Mouse (Mus musculus): ENCODE results near the gene Spock2. TPM values are rescaled to one million over a fixed set of nuclear protein-coding genes. Genes with fewer than 3 reads are reported as not detected.
"Not testable (repeated sequence)": the region's sequence is repeated elsewhere in the genome, so short reads cannot be mapped to it uniquely, and the experiment has no call there.

The Spock2 gene
- total RNA-seq, 2 experiments from 2014 or later, result not detected

DNA sequence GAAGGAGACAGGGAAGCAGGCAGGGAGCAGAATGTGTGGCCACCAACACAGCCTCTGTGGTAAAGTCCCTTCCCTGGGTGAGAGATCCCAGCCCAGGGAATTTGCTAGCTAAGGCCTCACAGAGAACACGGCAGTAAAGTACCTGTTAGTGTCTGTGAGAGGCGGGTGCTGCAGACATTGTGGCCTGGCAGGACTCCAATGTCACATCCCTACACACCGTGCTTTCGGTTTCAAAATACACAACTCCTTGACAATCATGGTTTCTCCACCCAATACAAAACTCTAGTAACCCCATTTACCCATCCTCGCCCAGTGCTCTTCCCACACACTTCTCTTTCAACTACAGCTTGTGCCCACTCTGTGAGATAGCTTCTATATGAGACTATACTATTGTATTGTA lies 32.7 kb downstream of the Spock2 start:
- no peak for ATAC-seq (replicated peaks; ENCODE audit: low FRiP score, poor library complexity, severe bottlenecking)

GRCm38 (mm10) chr10:60140751-60141150 lies 34.7 kb downstream of the Spock2 start:
- no peak for ATAC-seq (replicated peaks; ENCODE audit: low FRiP score, poor library complexity, severe bottlenecking)

GRCm38 (mm10) chr10:60141656-60142160 lies 35.7 kb downstream of the Spock2 start:
- ATAC-seq (replicated peaks; ENCODE audit: low FRiP score, poor library complexity, severe bottlenecking), result no peak

DNA sequence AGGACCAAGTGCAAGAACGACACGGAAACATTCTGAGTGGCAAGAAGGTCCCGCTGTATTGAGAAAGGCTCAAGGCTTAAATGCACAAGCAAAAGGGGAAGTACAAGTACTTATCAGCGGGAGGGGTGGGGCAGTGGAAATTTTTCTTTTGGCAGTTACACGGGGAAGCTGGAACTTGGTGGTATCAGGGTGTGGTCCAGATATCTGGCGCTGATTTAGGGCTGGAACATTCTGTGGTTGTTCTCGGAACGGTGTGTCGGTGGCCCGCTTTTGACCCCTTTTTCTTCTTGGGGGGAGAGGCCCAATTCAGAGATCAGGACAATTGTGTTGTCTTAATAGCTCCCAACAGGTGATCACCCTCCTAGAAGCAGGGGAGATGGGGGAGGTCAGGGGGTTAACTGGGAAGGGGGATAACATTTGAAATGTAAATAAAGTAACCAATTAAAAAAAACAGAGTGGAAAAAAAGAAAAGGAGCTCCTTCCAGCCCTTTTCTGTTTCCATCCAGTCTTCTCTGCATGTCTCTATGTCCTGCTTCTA lies 41.6 kb downstream of the Spock2 start:
- ATAC-seq (replicated peaks; ENCODE audit: low FRiP score, poor library complexity, severe bottlenecking), result not testable (repeated sequence)

DNA sequence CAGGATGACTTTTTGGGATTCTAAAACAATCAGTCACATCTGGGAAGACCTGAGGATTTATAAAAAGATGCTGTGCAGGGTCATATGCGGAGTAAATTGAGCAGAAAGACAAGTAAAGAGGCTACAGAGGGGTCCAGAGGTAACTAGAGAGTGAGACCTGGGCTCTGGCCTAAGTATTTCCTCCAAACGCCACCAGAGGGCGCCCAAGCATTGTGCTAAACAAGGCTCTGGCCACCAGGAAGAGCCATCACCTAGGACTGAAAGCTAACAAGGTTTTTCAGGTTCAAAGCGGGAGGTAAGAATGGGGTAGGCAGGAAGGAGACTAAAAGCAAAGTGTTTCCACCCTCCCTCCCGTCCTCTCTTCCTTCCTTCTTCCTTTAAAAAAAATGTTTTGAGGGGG lies 42.1 kb downstream of the Spock2 start:
- ATAC-seq (replicated peaks; ENCODE audit: low FRiP score, poor library complexity, severe bottlenecking), result peak; percentile 82

DNA sequence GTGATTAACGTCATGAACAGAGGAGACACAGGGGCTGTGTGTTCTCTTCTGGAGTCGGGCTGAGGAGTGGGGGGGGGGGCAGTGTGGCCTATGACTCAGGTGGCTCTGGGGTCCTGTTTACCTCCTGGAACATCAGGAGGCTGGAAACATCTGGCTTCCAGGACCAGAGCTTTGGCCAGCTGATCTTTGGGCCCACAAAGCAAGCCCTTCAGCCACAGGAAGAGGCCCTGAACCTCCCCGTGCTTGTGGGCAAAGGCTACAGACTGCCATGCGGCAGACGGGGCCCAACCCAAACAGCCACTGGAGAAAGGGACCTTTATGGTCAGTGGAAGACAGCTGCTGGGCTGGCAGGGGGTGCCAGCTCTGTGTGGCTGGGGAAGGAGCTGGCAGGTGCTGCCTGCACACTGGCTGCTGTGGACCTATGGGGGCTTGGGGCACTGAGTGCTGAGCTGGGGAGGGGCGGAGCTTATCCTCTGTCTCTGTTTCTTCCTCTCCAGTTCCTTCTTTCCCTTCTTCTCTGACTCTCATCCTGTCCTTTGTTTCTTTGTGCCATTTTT lies 45.2 kb downstream of the Spock2 start:
- no peak for ATAC-seq (replicated peaks; ENCODE audit: low FRiP score, poor library complexity, severe bottlenecking)

DNA sequence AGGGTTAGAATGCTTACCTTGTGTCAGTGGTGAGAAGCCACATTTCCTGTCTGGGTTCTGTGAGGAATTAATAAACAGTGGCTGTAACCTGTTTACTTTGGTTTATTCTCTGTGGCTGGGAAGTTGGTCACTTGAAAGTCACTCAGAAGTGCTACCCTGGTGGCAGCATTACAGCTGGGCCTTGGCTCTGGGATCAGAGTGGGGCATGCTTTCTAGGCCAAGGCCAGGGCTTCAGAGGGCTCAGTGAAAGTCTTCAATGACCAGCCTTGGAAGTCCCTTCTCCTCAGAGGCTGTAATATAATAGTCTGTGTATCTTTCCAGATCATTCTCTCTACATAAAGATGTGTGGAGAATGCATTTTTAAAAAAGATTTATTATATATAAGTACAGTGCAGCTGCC lies 50.0 kb downstream of the Spock2 start:
- ATAC-seq (replicated peaks; ENCODE audit: low FRiP score, poor library complexity, severe bottlenecking), result no peak

GRCm38 (mm10) chr10:60158144-60158543 lies 52.1 kb downstream of the Spock2 start:
- no peak for ATAC-seq (replicated peaks; ENCODE audit: low FRiP score, poor library complexity, severe bottlenecking)

DNA sequence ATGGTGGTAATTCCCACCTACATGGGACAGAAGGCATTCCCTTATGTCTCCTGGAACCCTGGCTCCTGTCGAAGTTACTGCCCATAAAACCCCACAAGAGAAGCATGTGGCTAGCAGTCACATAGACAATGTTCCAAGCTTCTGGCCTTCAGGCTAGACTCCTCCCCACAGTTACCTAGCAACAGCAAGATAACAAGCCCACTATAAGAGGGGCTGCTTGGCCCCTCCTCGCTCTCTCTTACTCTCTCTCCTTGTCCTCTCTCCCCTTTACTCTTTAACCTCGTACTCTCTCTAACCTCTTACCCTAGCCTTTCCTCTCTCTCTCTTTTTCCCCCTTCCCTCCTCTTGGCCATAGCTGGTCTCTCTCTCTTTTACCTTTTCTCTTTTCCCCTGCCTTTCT lies 55.4 kb downstream of the Spock2 start:
- ATAC-seq (replicated peaks; ENCODE audit: low FRiP score, poor library complexity, severe bottlenecking), result not testable (repeated sequence)

DNA sequence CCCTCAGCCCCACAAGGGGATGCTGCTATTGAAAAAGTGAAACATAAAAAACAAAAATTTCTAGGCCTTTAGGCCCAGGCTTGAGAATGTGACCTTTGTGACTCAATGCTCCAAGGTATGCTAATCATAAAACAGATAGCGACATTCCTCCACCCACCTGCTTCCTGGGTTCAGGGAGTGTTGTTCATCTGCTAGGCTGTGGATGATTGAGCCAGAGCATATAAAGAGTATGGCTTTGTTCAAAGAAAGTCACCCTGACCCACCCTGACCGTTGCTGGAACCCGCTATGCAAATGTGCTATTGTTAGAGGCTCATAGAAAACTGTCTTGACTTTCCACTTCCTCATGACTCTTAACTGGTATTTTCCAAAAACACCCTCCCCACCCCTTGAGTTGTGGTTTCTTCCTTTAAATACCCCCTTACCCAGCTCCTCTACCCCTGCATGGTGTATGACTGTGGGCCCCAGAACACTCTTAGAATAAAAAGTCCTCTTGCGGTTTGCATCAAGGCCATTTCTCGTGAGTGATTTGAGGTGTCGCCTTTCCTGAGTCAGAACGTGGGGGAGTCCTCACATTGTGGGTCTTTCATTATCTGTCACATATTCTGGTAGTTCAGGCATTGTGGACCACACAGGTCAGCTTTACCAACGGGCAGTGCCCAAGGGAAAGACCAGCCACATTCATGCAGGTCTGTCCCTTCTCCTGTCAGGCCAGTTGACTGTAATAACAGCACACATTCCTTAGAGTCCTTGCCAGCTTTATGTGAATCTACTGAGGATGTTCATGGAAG lies 56.4 kb downstream of the Spock2 start:
- ATAC-seq (replicated peaks; ENCODE audit: low FRiP score, poor library complexity, severe bottlenecking), result not testable (repeated sequence)

- ATAC-seq (replicated peaks; ENCODE audit: low FRiP score, poor library complexity, severe bottlenecking), result no peak
Measured at GRCm38 (mm10) chr10:60162973-60163255, 56.9 kb downstream of the Spock2 start.

- no peak for ATAC-seq (replicated peaks; ENCODE audit: low FRiP score, poor library complexity, severe bottlenecking)
Measured at GRCm38 (mm10) chr10:60164869-60165268, 58.9 kb downstream of the Spock2 start.

DNA sequence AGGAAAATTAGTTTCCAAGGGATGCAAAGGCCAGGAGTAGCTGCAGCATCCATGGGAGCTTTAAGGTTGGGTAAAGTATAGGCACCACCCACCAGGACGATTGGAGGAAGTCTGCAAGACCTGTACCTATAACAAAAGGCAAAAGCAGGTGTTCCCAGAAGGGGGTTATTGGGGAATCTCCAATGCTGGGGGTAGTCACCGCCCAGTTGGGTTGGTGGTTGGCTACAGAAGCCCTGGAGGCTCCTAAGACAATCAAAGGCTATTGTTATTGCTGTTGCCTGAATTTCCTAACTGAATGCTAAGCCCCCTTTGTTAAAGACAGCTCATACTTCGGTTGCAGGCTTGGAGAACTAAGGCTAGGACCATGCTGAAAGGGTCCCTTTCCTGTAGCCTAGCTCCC lies 60.0 kb downstream of the Spock2 start:
- ATAC-seq (replicated peaks; ENCODE audit: low FRiP score, poor library complexity, severe bottlenecking), result no peak

GRCm38 (mm10) chr10:60168306-60168705 lies 62.3 kb downstream of the Spock2 start:
- ATAC-seq (replicated peaks; ENCODE audit: low FRiP score, poor library complexity, severe bottlenecking), result no peak

- no peak for ATAC-seq (replicated peaks; ENCODE audit: low FRiP score, poor library complexity, severe bottlenecking)
Measured at GRCm38 (mm10) chr10:60168960-60169359, 62.9 kb downstream of the Spock2 start.

DNA sequence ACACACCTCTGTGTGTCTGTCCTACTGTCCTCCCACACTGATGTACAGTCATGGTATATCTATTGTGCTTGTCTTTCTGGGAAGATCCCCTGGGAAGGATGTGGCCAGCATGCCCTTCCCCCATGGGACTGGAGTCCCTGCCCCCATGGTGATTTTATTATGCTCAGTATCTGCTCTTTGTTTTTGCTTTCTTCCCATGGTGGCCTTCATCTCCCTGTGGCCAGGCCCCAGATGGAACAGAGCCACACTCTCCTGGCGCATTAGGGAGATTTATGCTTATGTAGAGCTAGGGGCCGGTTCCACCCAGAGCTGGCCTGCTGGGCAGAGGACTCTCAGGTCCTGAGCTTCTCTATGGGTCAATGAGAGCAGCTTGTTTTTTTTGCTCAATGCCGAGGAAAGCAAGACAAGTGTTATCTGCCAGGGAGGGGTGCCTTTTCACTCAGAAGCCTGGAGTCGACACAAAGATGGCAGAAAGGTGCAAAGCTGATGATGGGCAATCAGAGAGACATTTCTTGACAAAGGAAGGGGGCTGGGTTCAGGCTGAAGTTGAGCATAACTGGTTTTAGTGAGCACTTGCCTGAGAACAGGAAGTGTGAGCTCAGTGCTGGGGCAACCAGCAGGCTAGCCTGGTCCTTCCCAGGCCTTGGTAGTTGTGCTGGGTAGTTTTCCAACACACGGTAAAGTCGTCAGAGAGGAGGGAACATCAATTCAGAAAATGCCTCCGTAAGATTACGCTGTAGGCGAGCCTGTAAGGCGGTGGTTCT lies 64.5 kb downstream of the Spock2 start:
- no peak for ATAC-seq (replicated peaks; ENCODE audit: low FRiP score, poor library complexity, severe bottlenecking)

DNA sequence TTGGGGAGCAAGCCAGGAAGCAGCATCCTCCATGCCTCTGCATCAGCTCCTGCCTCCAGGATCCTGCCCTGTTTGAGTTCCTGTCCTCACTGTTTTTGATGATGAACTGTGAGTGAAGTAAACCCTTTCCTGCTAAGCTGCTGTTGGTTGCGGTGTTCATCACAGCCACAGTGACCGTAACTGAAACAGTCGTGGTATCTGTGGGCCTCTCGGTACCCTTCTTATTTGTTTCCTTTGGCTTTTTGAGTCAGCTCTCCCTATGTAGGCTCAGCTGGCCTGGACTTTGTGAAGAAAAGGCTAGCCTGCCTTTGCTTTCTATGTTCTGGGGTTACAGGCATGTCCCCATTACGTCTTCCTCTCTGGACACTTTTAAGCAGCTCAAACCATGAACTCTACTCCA lies 65.3 kb downstream of the Spock2 start:
- ATAC-seq (replicated peaks; ENCODE audit: low FRiP score, poor library complexity, severe bottlenecking), result no peak

- no peak for ATAC-seq (replicated peaks; ENCODE audit: low FRiP score, poor library complexity, severe bottlenecking)
Measured at GRCm38 (mm10) chr10:60172306-60172705, 66.3 kb downstream of the Spock2 start.

GRCm38 (mm10) chr10:60173035-60173434 lies 67.0 kb downstream of the Spock2 start:
- no peak for ATAC-seq (replicated peaks; ENCODE audit: low FRiP score, poor library complexity, severe bottlenecking)

DNA sequence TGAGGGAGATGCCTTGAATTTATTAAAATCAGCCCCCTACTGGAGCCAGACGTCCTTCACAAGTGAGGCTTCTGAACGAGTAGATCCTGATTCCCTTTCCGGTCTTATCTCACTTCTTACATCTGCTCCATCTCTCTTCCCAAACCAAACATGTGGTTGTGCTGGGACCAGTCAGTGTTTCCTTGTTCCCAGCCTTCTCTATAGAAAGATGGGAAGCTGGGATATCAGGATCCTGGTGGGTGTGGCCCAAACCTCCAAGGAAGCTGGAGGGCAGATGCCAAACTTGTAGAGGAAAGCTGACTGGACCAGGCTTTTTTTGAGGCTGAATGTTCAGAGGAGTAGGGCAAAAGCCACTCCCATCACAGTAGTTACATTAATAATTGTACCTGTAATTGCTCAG lies 68.5 kb downstream of the Spock2 start:
- ATAC-seq (replicated peaks; ENCODE audit: low FRiP score, poor library complexity, severe bottlenecking), result no peak

DNA sequence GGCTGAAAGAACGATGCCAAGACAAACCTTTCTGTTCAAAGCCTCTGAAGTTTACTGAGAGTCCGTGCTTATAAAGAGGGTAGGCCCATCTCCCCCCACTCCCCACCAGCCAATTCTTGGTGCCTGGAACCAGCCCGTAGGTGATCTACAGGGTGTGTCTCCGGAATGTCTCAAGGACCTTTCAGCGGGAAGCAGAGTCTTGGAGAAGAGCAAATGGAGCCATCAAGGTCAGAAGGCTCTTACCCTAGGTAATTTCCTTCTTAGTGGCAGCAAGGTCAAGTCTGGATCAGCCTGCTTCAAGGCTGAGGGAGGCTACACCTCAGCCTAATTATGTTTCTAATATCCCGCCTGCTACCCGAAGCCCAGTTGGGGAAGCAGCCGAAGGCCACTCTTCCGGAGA lies 69.3 kb downstream of the Spock2 start:
- not testable (repeated sequence) for ATAC-seq (replicated peaks; ENCODE audit: low FRiP score, poor library complexity, severe bottlenecking)
